In the genomic region with DNA sequence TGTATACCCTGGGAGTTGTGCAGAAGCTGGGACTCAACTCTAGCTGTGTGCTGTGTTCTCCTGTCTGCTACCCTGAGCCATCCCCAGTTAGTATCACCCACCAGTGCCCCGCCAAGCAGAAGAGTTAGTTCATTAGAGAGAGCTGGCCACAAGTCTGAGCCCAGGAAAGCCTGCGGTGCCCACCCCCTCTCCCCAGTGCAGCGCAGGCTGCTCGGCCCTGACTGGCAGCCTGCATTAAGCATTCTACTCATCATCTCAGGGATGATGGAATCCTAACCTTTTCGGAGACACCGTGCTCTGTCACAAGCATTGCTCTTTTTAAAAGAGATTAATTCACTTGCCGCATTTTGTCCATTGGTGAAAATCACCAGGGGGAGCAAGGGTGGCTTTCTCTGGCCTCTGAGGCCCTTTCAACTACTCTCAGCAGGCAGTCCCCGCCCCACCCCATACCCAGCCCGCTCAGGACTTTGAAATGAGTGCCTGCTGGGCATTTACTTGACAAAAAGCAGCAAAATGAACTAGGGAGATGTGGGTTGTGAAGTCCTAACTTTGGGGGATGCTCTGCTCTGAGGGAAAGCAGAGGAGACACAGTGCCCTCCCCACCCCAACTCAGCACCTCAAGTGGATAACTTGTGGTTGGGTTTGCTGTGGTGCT, we compare ENCODE assay signal across 15 mouse cellular contexts. TPM values are rescaled to one million over a fixed set of nuclear protein-coding genes. Genes with fewer than 3 reads are reported as not detected.
DNase-seq lines count a peak whose midpoint lies in the region; ATAC-seq and TF ChIP-seq lines count a peak whose summit lies in the region.
"Had no signal": no experiment of that assay in that cellular context is flagged by ENCODE, and none has a peak within 500 bp of the region (broad histone marks: within the 10 kb centered on the region; RNA-seq: fewer than 3 reads in every experiment).

No protein-coding gene starts in this region.

- H3K36me3 ChIP-seq in forebrain, embryonic 10.5 days (replicated peaks) = peaks cover 17% of the 10 kb centered on the region
- H3K36me3 ChIP-seq in forebrain, postnatal 0 days (ENCODE audit: insufficient read depth) = peaks cover 15% of the 10 kb centered on the region; the same call in 1 of the 2 replicates
- H3K36me3 ChIP-seq in forebrain, embryonic 12.5 days (replicated peaks) = peaks cover 10% of the 10 kb centered on the region; the same call in 1 of the 2 replicates
- peaks cover 6% of the 10 kb centered on the region; the same call in 1 of the 2 replicates for H3K36me3 ChIP-seq in hindbrain, embryonic 16.5 days (ENCODE audit: control insufficient read depth, insufficient read depth, low read length)
- H3K36me3 ChIP-seq in neural tube, embryonic 12.5 days = peaks cover 4% of the 10 kb centered on the region; the same call in 1 of the 2 replicates
- H3K36me3 ChIP-seq: heart, embryonic 15.5 days; liver, embryonic 15.5 days had no signal

- H3K9ac ChIP-seq in forebrain, postnatal 0 days = no peak overlapping the region
- H3K9ac ChIP-seq in forebrain, embryonic 12.5 days = no peak overlapping the region; the same call in 1 of the 2 replicates
- H3K9ac ChIP-seq in hindbrain, embryonic 16.5 days (ENCODE audit: low read depth, low read length) = no peak overlapping the region
- H3K9ac ChIP-seq in neural tube, embryonic 12.5 days = no peak overlapping the region
- H3K9ac ChIP-seq: embryonic facial prominence, embryonic 13.5 days; heart, embryonic 15.5 days; liver, embryonic 15.5 days had no signal

- WGBS in forebrain, embryonic 10.5 days = 4% methylated on average over 9 of the region's 9 CpGs
- WGBS in forebrain, postnatal 0 days = 13% methylated on average over 9 of the region's 9 CpGs
- 7% methylated on average over 9 of the region's 9 CpGs for WGBS in forebrain, embryonic 12.5 days
- 13% methylated on average over 9 of the region's 9 CpGs for WGBS in hindbrain, embryonic 16.5 days
- WGBS in neural tube, embryonic 12.5 days = 16% methylated on average over 9 of the region's 9 CpGs

- H3K4me1 ChIP-seq in forebrain, embryonic 10.5 days = peaks cover 46% of the 10 kb centered on the region
- H3K4me1 ChIP-seq in forebrain, postnatal 0 days (ENCODE audit: insufficient read depth) = no peaks in the 10 kb centered on the region
- peaks cover 33% of the 10 kb centered on the region for H3K4me1 ChIP-seq in forebrain, embryonic 12.5 days
- no peaks in the 10 kb centered on the region for H3K4me1 ChIP-seq in hindbrain, embryonic 16.5 days (ENCODE audit: control insufficient read depth, insufficient read depth, low read depth, low read length)
- peaks cover 20% of the 10 kb centered on the region for H3K4me1 ChIP-seq in neural tube, embryonic 12.5 days

- ATAC-seq in forebrain, postnatal 0 days = no peak; the same call in 1 of the 2 replicates
- ATAC-seq in forebrain, embryonic 12.5 days (ENCODE audit: low FRiP score) = peak; percentile 51
- ATAC-seq in hindbrain, embryonic 16.5 days = peak; percentile 63; the same call in 1 of the 2 replicates
- ATAC-seq in neural tube, embryonic 12.5 days (ENCODE audit: low FRiP score, low read depth) = peak; percentile 54; the same call in 1 of the 2 replicates
- ATAC-seq in granulocyte monocyte progenitor cell, adult 5-6 weeks (replicated peaks; ENCODE audit: poor library complexity, severe bottlenecking) = no peak

- no peaks in the 10 kb centered on the region for H3K9me3 ChIP-seq in forebrain, embryonic 10.5 days
- H3K9me3 ChIP-seq in forebrain, postnatal 0 days (ENCODE audit: low read length) = no peaks in the 10 kb centered on the region
- H3K9me3 ChIP-seq in forebrain, embryonic 12.5 days = no peaks in the 10 kb centered on the region
- H3K9me3 ChIP-seq in hindbrain, embryonic 16.5 days (ENCODE audit: control insufficient read depth, low read length) = no peaks in the 10 kb centered on the region
- no peaks in the 10 kb centered on the region for H3K9me3 ChIP-seq in neural tube, embryonic 12.5 days
- H3K9me3 ChIP-seq: embryonic facial prominence, embryonic 13.5 days; heart, embryonic 15.5 days; liver, embryonic 15.5 days had no signal

- H3K27me3 ChIP-seq in forebrain, embryonic 10.5 days (ENCODE audit: poor library complexity, severe bottlenecking) = peaks cover 3% of the 10 kb centered on the region; the same call in 1 of the 2 replicates
- no peaks in the 10 kb centered on the region for H3K27me3 ChIP-seq in forebrain, postnatal 0 days (ENCODE audit: insufficient read depth, low read length)
- no peaks in the 10 kb centered on the region for H3K27me3 ChIP-seq in forebrain, embryonic 12.5 days
- H3K27me3 ChIP-seq in hindbrain, embryonic 16.5 days (replicated peaks; ENCODE audit: control insufficient read depth, insufficient read depth, low read length) = no peaks in the 10 kb centered on the region
- no peaks in the 10 kb centered on the region for H3K27me3 ChIP-seq in neural tube, embryonic 12.5 days (replicated peaks)
- H3K27me3 ChIP-seq: embryonic facial prominence, embryonic 13.5 days; heart, embryonic 15.5 days; liver, embryonic 15.5 days had no signal

- peak overlapping the region; percentile 20 for H3K4me3 ChIP-seq in forebrain, embryonic 10.5 days
- no peak overlapping the region for H3K4me3 ChIP-seq in forebrain, postnatal 0 days (ENCODE audit: low read depth, low read length)
- no peak overlapping the region for H3K4me3 ChIP-seq in forebrain, embryonic 12.5 days (replicated peaks)
- no peak overlapping the region for H3K4me3 ChIP-seq in hindbrain, embryonic 16.5 days (ENCODE audit: low read length)
- H3K4me3 ChIP-seq in neural tube, embryonic 12.5 days = no peak overlapping the region
- H3K4me3 ChIP-seq: embryonic facial prominence, embryonic 13.5 days; heart, embryonic 15.5 days; liver, embryonic 15.5 days had no signal

- TF ChIP-seq CTCF in forebrain, postnatal 0 days (IDR thresholded peaks at IDR 0.05; ENCODE audit: low read depth) = no peak

- DNase-seq in forebrain, embryonic 10.5 days (ENCODE audit: extremely low spot score, low spot score) = no peak
- no peak for DNase-seq in forebrain, postnatal 0 days
- DNase-seq in gastrocnemius, postnatal 10 days = no peak
- DNase-seq in cerebellum, postnatal 36 days = no peak
- DNase-seq: adrenal gland, postnatal 14 days; cerebellum, postnatal 25 days; lung, postnatal 4 days; thymus, postnatal 36 days had no signal

- H3K27ac ChIP-seq in forebrain, embryonic 10.5 days = peak overlapping the region; percentile 48; the same call in 1 of the 2 replicates
- no peak overlapping the region for H3K27ac ChIP-seq in forebrain, postnatal 0 days (ENCODE audit: low read depth, low read length)
- H3K27ac ChIP-seq in forebrain, embryonic 12.5 days = peak overlapping the region; percentile 0; the same call in 1 of the 2 replicates
- no peak overlapping the region for H3K27ac ChIP-seq in hindbrain, embryonic 16.5 days (ENCODE audit: low read depth, low read length)
- no peak overlapping the region for H3K27ac ChIP-seq in neural tube, embryonic 12.5 days
- H3K27ac ChIP-seq: embryonic facial prominence, embryonic 13.5 days; heart, embryonic 15.5 days; liver, embryonic 15.5 days had no signal

- no peak overlapping the region for H3K4me2 ChIP-seq in forebrain, postnatal 0 days (ENCODE audit: low read depth)
- H3K4me2 ChIP-seq in forebrain, embryonic 12.5 days = no peak overlapping the region
- no peak overlapping the region for H3K4me2 ChIP-seq in hindbrain, embryonic 16.5 days (ENCODE audit: low read length)
- 0 out of 2 replicates have a peak overlapping the region, but pooled peaks have one; percentile 10 for H3K4me2 ChIP-seq in neural tube, embryonic 12.5 days (replicated peaks)
- H3K4me2 ChIP-seq: embryonic facial prominence, embryonic 13.5 days; heart, embryonic 15.5 days; liver, embryonic 15.5 days had no signal

RNA-seq across cellular contexts. Expression of a gene that starts 20.7 kb away (rescaled TPM):
- polyA plus RNA-seq in forebrain, embryonic 10.5 days (2016; fragmentation: Nextera tagmentation; extraction: Ambion mirVana) = 52.3 and 59.9 TPM in 2 replicates
- total RNA-seq in forebrain, postnatal 0 days (2014; rRNA removed) = 40.6 and 45.9 TPM in 2 replicates
- 34.6 and 38.3 TPM in 2 replicates for polyA plus RNA-seq in forebrain, postnatal 0 days (2015; fragmentation: Nextera tagmentation; extraction: Ambion mirVana)
- 38.2 and 43.9 TPM in 2 replicates for polyA plus RNA-seq in forebrain, embryonic 12.5 days (2016; fragmentation: Nextera tagmentation; extraction: Ambion mirVana)
- 47.3 and 47.6 TPM in 2 replicates for polyA plus RNA-seq in hindbrain, embryonic 16.5 days (2015; fragmentation: Nextera tagmentation; extraction: Ambion mirVana)
- 33.8 and 41.0 TPM in 2 replicates for polyA plus RNA-seq in neural tube, embryonic 12.5 days (2016; fragmentation: Nextera tagmentation; extraction: Ambion mirVana)
- total RNA-seq in gastrocnemius, postnatal 10 days (2021) = 10 to 100 TPM; 30.7 to 38.7 TPM
- total RNA-seq in granulocyte monocyte progenitor cell, adult 5-6 weeks (2014; fragmentation: Nextera tagmentation) = 19.3 and 19.6 TPM in 2 replicates
- 40.6 and 60.0 TPM in 2 replicates for total RNA-seq in granulocyte monocyte progenitor cell, adult 5-6 weeks (2017)

Comparison
In these comparisons a context has a peak if more than half of its experiments do, and no peak if none do; other contexts are left out.
1. H3K27ac ChIP-seq: peak in forebrain, embryonic 10.5 days (single experiment) and forebrain, embryonic 12.5 days (single experiment); none in forebrain, postnatal 0 days (single experiment), hindbrain, embryonic 16.5 days (single experiment) and neural tube, embryonic 12.5 days (single experiment).
2. ATAC-seq: peak in forebrain, embryonic 12.5 days (single experiment), hindbrain, embryonic 16.5 days (single experiment) and neural tube, embryonic 12.5 days (single experiment); none in forebrain, postnatal 0 days (single experiment) and granulocyte monocyte progenitor cell, adult 5-6 weeks (single experiment).